Mouse (Mus musculus) MEL (cell line): ENCODE measurements at regions not wholly inside any gene's neighbourhood (a gene's known extent, or its start where the extent isn't known, plus 50 kb on each side); places are given as distances from the start of the nearest gene placed in this dataset.
A peak's percentile ranks its signal among the peaks of the same experiment; 100 is the strongest.

ENCODE experiments used
- DNase-seq: peaks from one replicate; pipeline ENCODE4 v3.0.0; 2011; ENCODE audit warnings: low read depth, low spot score
- H3K27ac ChIP-seq: 2 replicates; pipeline ENCODE4 v1.5.1; 2012; ENCODE audit warnings: low read depth, mild to moderate bottlenecking, control low read depth, low read length, moderate library complexity; ENCODE audit not compliant: control insufficient read depth
- H3K27me3 ChIP-seq, 2 experiments: fragments of 150-350 bp in 1 of 2; sonication (generic) in 1 of 2; 2 replicates each; pipeline ENCODE4 v1.6.1; 2012; ENCODE audit warnings: low read length in 2 of 2, mild to moderate bottlenecking in 2 of 2, improper control_type of control experiment in 1 of 2, moderate library complexity in 1 of 2; ENCODE audit not compliant: insufficient read depth in 2 of 2, control insufficient read depth in 1 of 2
- H3K36me3 ChIP-seq, 2 experiments: 2 replicates each; pipeline ENCODE4 v1.6.1; 2012 to 2014; ENCODE audit warnings: low read length in 2 of 2, improper control_type of control experiment in 1 of 2, inconsistent platforms in 1 of 2, mild to moderate bottlenecking in 1 of 2; ENCODE audit not compliant: insufficient read depth in 2 of 2, control insufficient read depth in 1 of 2
- H3K4me1 ChIP-seq, 2 experiments: fragments of 150-350 bp in 1 of 2; sonication (generic) in 1 of 2; 2 replicates each; pipeline ENCODE4 v1.6.1; 2012; ENCODE audit warnings: low read length in 2 of 2, improper control_type of control experiment in 1 of 2, mild to moderate bottlenecking in 1 of 2; ENCODE audit not compliant: insufficient read depth in 2 of 2, control insufficient read depth in 1 of 2
- H3K4me3 ChIP-seq, 2 experiments: fragments of 150-350 bp in 1 of 2; sonication (generic) in 1 of 2; 2 replicates each; pipeline ENCODE4 v1.5.1; 2012; ENCODE audit warnings: low read depth in 2 of 2, low read length in 2 of 2, mild to moderate bottlenecking in 2 of 2, moderate library complexity in 2 of 2, control low read depth in 1 of 2, improper control_type of control experiment in 1 of 2; ENCODE audit not compliant: control insufficient read depth in 1 of 2, insufficient read depth in 1 of 2
- H3K79me2 ChIP-seq: 2 replicates; pipeline ENCODE4 v1.6.1; 2012; ENCODE audit warnings: mild to moderate bottlenecking, low read length, moderate library complexity; ENCODE audit not compliant: control insufficient read depth, poor library complexity, insufficient read depth
- H3K9ac ChIP-seq: 2 replicates; pipeline ENCODE4 v1.6.1; 2012; ENCODE audit warnings: low read depth, mild to moderate bottlenecking, control low read depth, low read length, moderate library complexity; ENCODE audit not compliant: control insufficient read depth, poor library complexity, severe bottlenecking
- H3K9me3 ChIP-seq: fragments of 150-350 bp; sonication (generic); replicated peaks from 2 replicates; pipeline ENCODE4 v1.6.1; 2012; ENCODE audit warnings: mild to moderate bottlenecking, low read length, improper control_type of control experiment, moderate library complexity; ENCODE audit not compliant: insufficient read depth
- BHLHE40 ChIP-seq: IDR thresholded peaks from 2 replicates; pipeline ENCODE4 v1.6.1; 2012; ENCODE audit warnings: low read depth, mild to moderate bottlenecking, inconsistent platforms, low read length, improper control_type of control experiment, borderline replicate concordance
- CHD1 ChIP-seq: IDR thresholded peaks from 2 replicates; pipeline ENCODE4 v1.6.1; 2012; ENCODE audit warnings: low read depth, mild to moderate bottlenecking, inconsistent platforms, low read length, improper control_type of control experiment
- CHD2 ChIP-seq: IDR thresholded peaks from 2 replicates; pipeline ENCODE4 v1.6.1; 2011; ENCODE audit warnings: low read length, improper control_type of control experiment
- CTCF ChIP-seq, 3 experiments: IDR thresholded peaks in 2 of 3; conservative IDR thresholded peaks in 1 of 3; 2 replicates each; pipeline ENCODE4 v1.5.1; 2011 to 2012; ENCODE audit warnings: low read length in 3 of 3, low read depth in 2 of 3, mild to moderate bottlenecking in 2 of 3, improper control_type of control experiment in 1 of 3, inconsistent platforms in 1 of 3, mixed read lengths in 1 of 3, moderate library complexity in 1 of 3; ENCODE audit not compliant: control insufficient read depth in 1 of 3, insufficient read depth in 1 of 3, poor library complexity in 1 of 3, severe bottlenecking in 1 of 3
- ELF1 ChIP-seq: IDR thresholded peaks from 2 replicates; pipeline ENCODE4 v1.6.1; 2014; ENCODE audit warnings: low read depth, mild to moderate bottlenecking, inconsistent platforms, low read length, improper control_type of control experiment, moderate library complexity
- ETS1 ChIP-seq: IDR thresholded peaks from 2 replicates; pipeline ENCODE4 v1.6.1; 2012; ENCODE audit warnings: low read depth, mild to moderate bottlenecking, inconsistent platforms, low read length, improper control_type of control experiment, moderate library complexity
- GABPA ChIP-seq: IDR thresholded peaks from 2 replicates; pipeline ENCODE4 v1.6.1; 2012; ENCODE audit warnings: low read depth, mild to moderate bottlenecking, inconsistent platforms, low read length, improper control_type of control experiment, moderate library complexity
- GATA1 ChIP-seq: IDR thresholded peaks from 2 replicates; pipeline ENCODE4 v1.6.1; 2011; ENCODE audit warnings: low read depth, low read length, improper control_type of control experiment
- HCFC1 ChIP-seq: IDR thresholded peaks from 2 replicates; pipeline ENCODE4 v1.6.1; 2012; ENCODE audit warnings: low read depth, mild to moderate bottlenecking, inconsistent platforms, low read length, improper control_type of control experiment, moderate library complexity
- JUND ChIP-seq: IDR thresholded peaks from 2 replicates; pipeline ENCODE4 v1.6.1; 2011; ENCODE audit warnings: low read depth, mild to moderate bottlenecking, improper control_type of control experiment, low read length
- KAT2A ChIP-seq: conservative IDR thresholded peaks from 2 replicates; pipeline ENCODE4 v1.6.1; 2012; ENCODE audit warnings: low read depth, low read length, improper control_type of control experiment, inconsistent platforms
- MAX ChIP-seq: IDR thresholded peaks from 2 replicates; pipeline ENCODE4 v1.6.1; 2011; ENCODE audit warnings: low read length, improper control_type of control experiment
- MAZ ChIP-seq: IDR thresholded peaks from 2 replicates; pipeline ENCODE4 v1.6.1; 2012; ENCODE audit warnings: low read depth, mild to moderate bottlenecking, inconsistent platforms, low read length, improper control_type of control experiment
- MEF2A ChIP-seq: IDR thresholded peaks from 2 replicates; pipeline ENCODE4 v1.6.1; 2014; ENCODE audit warnings: low read depth, mild to moderate bottlenecking, inconsistent platforms, low read length, improper control_type of control experiment; ENCODE audit not compliant: poor library complexity, insufficient replicate concordance, severe bottlenecking; ENCODE audit errors: extremely low read depth
- MYB ChIP-seq: IDR thresholded peaks from 2 replicates; pipeline ENCODE4 v1.6.1; 2011; ENCODE audit warnings: mild to moderate bottlenecking, low read depth, low read length, improper control_type of control experiment
- MYC ChIP-seq: IDR thresholded peaks from 2 replicates; pipeline ENCODE4 v1.6.1; 2011; ENCODE audit warnings: low read depth, mild to moderate bottlenecking, low read length, improper control_type of control experiment, moderate library complexity
- NRF1 ChIP-seq: IDR thresholded peaks from 2 replicates; pipeline ENCODE4 v1.6.1; 2014; ENCODE audit warnings: low read depth, mild to moderate bottlenecking, inconsistent platforms, low read length, improper control_type of control experiment, moderate library complexity; ENCODE audit not compliant: poor library complexity, insufficient read depth, severe bottlenecking
- POLR2A ChIP-seq, 2 experiments: IDR thresholded peaks; 2 replicates each; pipeline ENCODE4 v1.6.1; 2011 to 2012; ENCODE audit warnings: low read length in 2 of 2, mild to moderate bottlenecking in 2 of 2, control low read depth in 1 of 2, improper control_type of control experiment in 1 of 2, low read depth in 1 of 2, moderate library complexity in 1 of 2; ENCODE audit not compliant: control insufficient read depth in 1 of 2, insufficient read depth in 1 of 2, poor library complexity in 1 of 2
- POLR2AphosphoS2 ChIP-seq: IDR thresholded peaks from 2 replicates; pipeline ENCODE4 v1.6.1; 2011; ENCODE audit warnings: low read length, improper control_type of control experiment
- RAD21 ChIP-seq: IDR thresholded peaks from 2 replicates; pipeline ENCODE4 v1.6.1; 2011; ENCODE audit warnings: mild to moderate bottlenecking, low read depth, low read length, improper control_type of control experiment
- RCOR1 ChIP-seq: IDR thresholded peaks from 2 replicates; pipeline ENCODE4 v1.6.1; 2012; ENCODE audit warnings: low read depth, mild to moderate bottlenecking, inconsistent platforms, low read length, improper control_type of control experiment
- SIN3A ChIP-seq: IDR thresholded peaks from 2 replicates; pipeline ENCODE4 v1.6.1; 2012; ENCODE audit warnings: low read length, improper control_type of control experiment, inconsistent platforms
- SMC3 ChIP-seq: IDR thresholded peaks from 2 replicates; pipeline ENCODE4 v1.6.1; 2011; ENCODE audit warnings: low read depth, low read length, improper control_type of control experiment
- TAL1 ChIP-seq: IDR thresholded peaks from 2 replicates; pipeline ENCODE4 v1.6.1; 2012; ENCODE audit warnings: mild to moderate bottlenecking, inconsistent platforms, low read length, moderate library complexity, mixed read lengths
- TBP ChIP-seq: IDR thresholded peaks from 2 replicates; pipeline ENCODE4 v1.8.0; 2011; ENCODE audit warnings: low read depth, low read length, improper control_type of control experiment
- TCF12 ChIP-seq: IDR thresholded peaks from 2 replicates; pipeline ENCODE4 v1.6.1; 2014; ENCODE audit warnings: low read depth, mild to moderate bottlenecking, inconsistent platforms, low read length, improper control_type of control experiment, moderate library complexity
- USF1 ChIP-seq: IDR thresholded peaks from 2 replicates; pipeline ENCODE4 v1.6.1; 2014; ENCODE audit warnings: low read depth, mild to moderate bottlenecking, inconsistent platforms, low read length, improper control_type of control experiment, moderate library complexity
- ZKSCAN1 ChIP-seq: IDR thresholded peaks from 2 replicates; pipeline ENCODE4 v1.6.1; 2012; ENCODE audit warnings: low read depth, mild to moderate bottlenecking, inconsistent platforms, low read length, improper control_type of control experiment, moderate library complexity
- ZMIZ1 ChIP-seq: IDR thresholded peaks from 2 replicates; pipeline ENCODE4 v1.6.1; 2012; ENCODE audit warnings: low read depth, mild to moderate bottlenecking, inconsistent platforms, low read length, improper control_type of control experiment, moderate library complexity
- ZNF384 ChIP-seq: IDR thresholded peaks from 2 replicates; pipeline ENCODE4 v1.6.1; 2012; ENCODE audit warnings: low read depth, mild to moderate bottlenecking, inconsistent platforms, low read length, improper control_type of control experiment

GRCm38 (mm10) chr7:111355088-111355656 lies 272.3 kb upstream of the Eif4g2 start:
- H3K79me2 ChIP-seq = no peaks in the 10 kb centered on the region
- no peak overlapping the region for H3K27ac ChIP-seq
- H3K9me3 ChIP-seq = no peaks in the 10 kb centered on the region
- no peaks in the 10 kb centered on the region for H3K36me3 ChIP-seq
- H3K4me3 ChIP-seq = no peak overlapping the region
- H3K27me3 ChIP-seq = no peaks in the 10 kb centered on the region
- peak; percentile 1 for DNase-seq
- H3K4me1 ChIP-seq = no peaks in the 10 kb centered on the region
- TF ChIP-seq MEF2A (no peak), CHD1 (no peak), ZNF384 (no peak), ZKSCAN1 (no peak), POLR2AphosphoS2 (no peak), TCF12 (no peak), MAZ (no peak), GABPA (no peak), NRF1 (no peak), CHD2 (no peak), JUND (no peak), KAT2A (no peak), POLR2A (IDR thresholded peaks at IDR 0.05; ENCODE audit: control insufficient read depth in 1 of 2, insufficient read depth in 1 of 2, low read depth in 1 of 2, low read length in 2 of 2, poor library complexity in 1 of 2) (no peak), TAL1 (no peak), ETS1 (no peak), MYC (no peak)
- no peak overlapping the region for H3K9ac ChIP-seq

- TF ChIP-seq MAX = no peak
- no peak for TF ChIP-seq CTCF (IDR thresholded peaks at IDR 0.05 in 2 of 3, conservative IDR thresholded peaks at IDR 0.05 in 1 of 3; ENCODE audit: control insufficient read depth in 1 of 3, insufficient read depth in 1 of 3, low read depth in 2 of 3, low read length in 3 of 3, poor library complexity in 1 of 3, severe bottlenecking in 1 of 3)
- TF ChIP-seq SMC3 = no peak
- no peak for TF ChIP-seq TBP
- no peak for TF ChIP-seq MAZ
- TF ChIP-seq CHD1 = no peak
- TF ChIP-seq ETS1 = no peak
- TF ChIP-seq ZMIZ1 = no peak
- TF ChIP-seq TCF12 = no peak
- no peak for TF ChIP-seq ELF1
- no peak for TF ChIP-seq MYB
- no peak for TF ChIP-seq GABPA
- TF ChIP-seq BHLHE40 = no peak
- no peak for TF ChIP-seq GATA1
- TF ChIP-seq USF1 = no peak
- no peak for TF ChIP-seq MEF2A
- no peak for TF ChIP-seq RAD21
- TF ChIP-seq SIN3A = no peak
- TF ChIP-seq HCFC1 = no peak
- TF ChIP-seq RCOR1 = no peak
- Histone ChIP-seq H3K36me3 (no peaks in the 10 kb centered on the region), H3K4me3 (no peak overlapping the region)
Observed at GRCm38 (mm10) chr7:111354066-111354465, 271.2 kb upstream of the Eif4g2 start.

More at GRCm38 (mm10) chr7:111354066-111354465, 271.2 kb upstream of the Eif4g2 start:
- Histone ChIP-seq H3K79me2 (no peaks in the 10 kb centered on the region), H3K4me1 (no peaks in the 10 kb centered on the region), H3K27ac (no peak overlapping the region), H3K27me3 (no peaks in the 10 kb centered on the region), H3K9me3 (no peaks in the 10 kb centered on the region), H3K9ac (no peak overlapping the region)
- DNase-seq = no peak
